8 mouse cellular contexts compared by ENCODE assay signal in the genomic region with DNA sequence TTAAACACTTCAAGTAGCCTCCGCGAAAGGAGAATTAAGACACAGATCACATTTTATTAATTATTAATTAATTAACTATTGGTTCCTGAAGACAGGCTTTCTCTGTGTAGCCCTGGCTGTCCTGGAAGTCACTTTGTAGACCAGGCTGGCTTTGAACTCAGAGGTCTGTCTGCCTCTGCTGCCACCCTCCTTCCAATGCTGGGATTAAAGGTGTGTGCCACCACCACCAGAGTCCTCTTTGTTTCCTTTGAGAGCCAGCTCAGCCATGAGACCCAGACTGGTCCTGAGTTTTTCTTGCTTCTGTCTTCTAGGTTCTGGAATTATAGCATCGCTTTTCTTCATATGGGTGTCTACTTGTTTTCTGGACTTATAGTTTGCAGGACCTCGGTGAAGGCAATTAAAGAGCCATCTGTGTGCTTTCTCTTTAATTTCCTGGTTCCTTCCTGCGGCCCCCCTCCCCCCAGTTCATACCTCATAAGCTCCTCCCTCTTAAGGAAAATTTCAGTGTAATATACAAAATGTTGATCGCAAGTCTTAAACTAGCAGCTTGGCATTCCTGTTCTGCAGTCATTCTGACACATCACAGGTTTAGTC. TPM values are rescaled to one million over a fixed set of nuclear protein-coding genes. Genes with fewer than 3 reads are reported as not detected.
DNase-seq lines count a peak whose midpoint lies in the region; ATAC-seq lines count a peak whose summit lies in the region.

No protein-coding gene starts in this region.

- H3K4me2 ChIP-seq in kidney, embryonic 16.5 days (replicated peaks; ENCODE audit: low read depth, low read length): peak overlapping the region; percentile 35
- peak overlapping the region; percentile 27 for H3K4me2 ChIP-seq in embryonic facial prominence, embryonic 14.5 days (ENCODE audit: low read depth, low read length)
- H3K4me2 ChIP-seq in hindbrain, embryonic 13.5 days: peak overlapping the region; percentile 48
- peak overlapping the region; percentile 47 for H3K4me2 ChIP-seq in midbrain, embryonic 16.5 days (ENCODE audit: low read length)

- peak overlapping the region; percentile 39; the same call in 1 of the 2 replicates for H3K9ac ChIP-seq in kidney, embryonic 16.5 days (replicated peaks; ENCODE audit: low read length)
- H3K9ac ChIP-seq in embryonic facial prominence, embryonic 14.5 days (ENCODE audit: low read depth, low read length): no peak overlapping the region
- peak overlapping the region; percentile 5 for H3K9ac ChIP-seq in hindbrain, embryonic 13.5 days
- H3K9ac ChIP-seq in midbrain, embryonic 16.5 days (ENCODE audit: low read depth, low read length): peak overlapping the region; percentile 30; the same call in 1 of the 2 replicates

- peak; percentile 25; the same call in 1 of the 2 replicates for ATAC-seq in kidney, embryonic 16.5 days (ENCODE audit: low FRiP score, low TSS enrichment)
- peak; percentile 3; the same call in 1 of the 2 replicates for ATAC-seq in embryonic facial prominence, embryonic 14.5 days (ENCODE audit: low read depth)
- ATAC-seq in hindbrain, embryonic 13.5 days (ENCODE audit: low FRiP score): peak; percentile 34; the same call in 1 of the 2 replicates
- ATAC-seq in midbrain, embryonic 16.5 days: 0 out of 2 replicates have a peak, but pooled peaks have one; percentile 57
- no peak for ATAC-seq in megakaryocyte progenitor cell, adult 5-6 weeks (replicated peaks; ENCODE audit: poor library complexity)

- DNase-seq in kidney, adult 9 months: no peak
- no peak for DNase-seq in embryonic facial prominence, embryonic 14.5 days (ENCODE audit: low spot score)
- DNase-seq in right cerebral cortex, postnatal 4 days: no peak
- no peak for DNase-seq in kidney, postnatal 4 days

- peaks cover 19% of the 10 kb centered on the region for H3K4me1 ChIP-seq in kidney, embryonic 16.5 days (ENCODE audit: insufficient read depth, low read length)
- peaks cover 35% of the 10 kb centered on the region for H3K4me1 ChIP-seq in embryonic facial prominence, embryonic 14.5 days (ENCODE audit: control insufficient read depth, insufficient read depth, low read length)
- peaks cover 27% of the 10 kb centered on the region for H3K4me1 ChIP-seq in hindbrain, embryonic 13.5 days (replicated peaks)
- H3K4me1 ChIP-seq in midbrain, embryonic 16.5 days (ENCODE audit: control insufficient read depth, insufficient read depth, low read length): peaks cover 16% of the 10 kb centered on the region; the same call in 1 of the 2 replicates

- no peaks in the 10 kb centered on the region for H3K36me3 ChIP-seq in kidney, embryonic 16.5 days (ENCODE audit: insufficient read depth, low read length)
- H3K36me3 ChIP-seq in embryonic facial prominence, embryonic 14.5 days (ENCODE audit: control insufficient read depth, insufficient read depth, low read length): no peaks in the 10 kb centered on the region
- H3K36me3 ChIP-seq in hindbrain, embryonic 13.5 days: no peaks in the 10 kb centered on the region
- H3K36me3 ChIP-seq in midbrain, embryonic 16.5 days (ENCODE audit: control insufficient read depth, insufficient read depth, low read length): no peaks in the 10 kb centered on the region

- H3K4me3 ChIP-seq in kidney, embryonic 16.5 days (ENCODE audit: low read length): 0 out of 2 replicates have a peak overlapping the region, but pooled peaks have one; percentile 10
- no peak overlapping the region for H3K4me3 ChIP-seq in embryonic facial prominence, embryonic 14.5 days (ENCODE audit: low read depth, low read length)
- H3K4me3 ChIP-seq in hindbrain, embryonic 13.5 days: peak overlapping the region; percentile 14
- peak overlapping the region; percentile 20 for H3K4me3 ChIP-seq in midbrain, embryonic 16.5 days (ENCODE audit: low read depth, low read length)

- no peaks in the 10 kb centered on the region for H3K9me3 ChIP-seq in kidney, embryonic 16.5 days (ENCODE audit: low read length)
- no peaks in the 10 kb centered on the region for H3K9me3 ChIP-seq in embryonic facial prominence, embryonic 14.5 days (ENCODE audit: control insufficient read depth, low read length)
- no peaks in the 10 kb centered on the region for H3K9me3 ChIP-seq in hindbrain, embryonic 13.5 days
- H3K9me3 ChIP-seq in midbrain, embryonic 16.5 days (replicated peaks; ENCODE audit: control insufficient read depth, low read length, poor library complexity, severe bottlenecking): no peaks in the 10 kb centered on the region

- 50% methylated on average over 6 of the region's 6 CpGs for WGBS in kidney, embryonic 16.5 days
- WGBS in embryonic facial prominence, embryonic 14.5 days: 48% methylated on average over 6 of the region's 6 CpGs
- WGBS in hindbrain, embryonic 13.5 days: 62% methylated on average over 6 of the region's 6 CpGs
- 52% methylated on average over 6 of the region's 6 CpGs for WGBS in midbrain, embryonic 16.5 days

- peak overlapping the region; percentile 88 for H3K27ac ChIP-seq in kidney, embryonic 16.5 days (ENCODE audit: low read length)
- peak overlapping the region; percentile 72 for H3K27ac ChIP-seq in embryonic facial prominence, embryonic 14.5 days (replicated peaks; ENCODE audit: low read depth, low read length)
- peak overlapping the region; percentile 84 for H3K27ac ChIP-seq in hindbrain, embryonic 13.5 days
- H3K27ac ChIP-seq in midbrain, embryonic 16.5 days (ENCODE audit: low read length): peak overlapping the region; percentile 78

- no peaks in the 10 kb centered on the region for H3K27me3 ChIP-seq in kidney, embryonic 16.5 days (ENCODE audit: insufficient read depth, low read length)
- H3K27me3 ChIP-seq in embryonic facial prominence, embryonic 14.5 days (replicated peaks; ENCODE audit: control insufficient read depth, insufficient read depth, low read length): no peaks in the 10 kb centered on the region
- no peaks in the 10 kb centered on the region for H3K27me3 ChIP-seq in hindbrain, embryonic 13.5 days
- no peaks in the 10 kb centered on the region for H3K27me3 ChIP-seq in midbrain, embryonic 16.5 days (ENCODE audit: control insufficient read depth, insufficient read depth, low read depth, low read length)

RNA-seq across cellular contexts. Expression of gene Tmpo, which starts 47.9 kb away (rescaled TPM):
- 191 and 202 TPM in 2 replicates for polyA plus RNA-seq in kidney, embryonic 16.5 days (2015; fragmentation: Nextera tagmentation; extraction: Ambion mirVana)
- polyA plus RNA-seq in embryonic facial prominence, embryonic 14.5 days (2014; fragmentation: Nextera tagmentation; extraction: Ambion mirVana): 185 and 227 TPM in 2 replicates
- polyA plus RNA-seq in hindbrain, embryonic 13.5 days (2015; fragmentation: Nextera tagmentation; extraction: Ambion mirVana): 123 and 129 TPM in 2 replicates
- polyA plus RNA-seq in midbrain, embryonic 16.5 days (2015; fragmentation: Nextera tagmentation; extraction: Ambion mirVana): 82.8 and 100 TPM in 2 replicates
- total RNA-seq in megakaryocyte progenitor cell, adult 5-6 weeks (2015): 266 and 302 TPM in 2 replicates
- 461 and 467 TPM in 2 replicates for total RNA-seq in megakaryocyte progenitor cell, adult 5-6 weeks (2017)
